Mouse (Mus musculus): ENCODE measurements at regions not wholly inside any gene's neighbourhood (a gene's known extent, or its start where the extent isn't known, plus 50 kb on each side); places are given as distances from the start of the nearest gene placed in this dataset.

DNA sequence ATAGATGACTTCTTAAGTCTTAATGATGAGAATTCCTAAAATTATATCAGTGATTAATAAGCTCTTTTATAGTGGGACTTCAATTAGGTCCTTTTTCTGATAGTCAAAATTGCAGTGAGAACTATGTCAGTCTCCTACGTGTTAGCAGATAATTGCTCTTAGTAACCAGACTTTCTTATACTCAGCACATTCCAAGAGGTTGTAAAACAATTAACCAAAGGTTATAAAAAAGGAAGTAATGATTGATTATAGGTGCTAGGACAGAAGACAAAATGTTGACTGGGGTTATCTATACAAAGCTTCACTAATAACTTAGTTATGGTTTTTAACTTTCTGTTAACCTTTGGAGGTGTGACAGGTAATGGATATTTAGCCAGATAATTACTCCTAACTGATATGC is 766.0 kb downstream of the Cdh10 start:
- TF ChIP-seq CTCF (IDR thresholded peaks at IDR 0.05): no peak
- no peak for TF ChIP-seq POLR2A (IDR thresholded peaks at IDR 0.05; ENCODE audit: insufficient read depth, low read depth, low read length)

Measured in heart, adult 2 months (tissue).